Mouse (Mus musculus) myocyte (in vitro differentiated cells): ENCODE data around the gene Siglec1. TPM values are rescaled to one million over a fixed set of nuclear protein-coding genes. Genes with fewer than 3 reads are reported as not detected.

ENCODE experiments used
- H3K27me3 ChIP-seq: one replicate; pipeline ENCODE4 v1.6.1; 2011; ENCODE audit not compliant: control insufficient read depth, insufficient read depth, insufficient read length
- H3K36me3 ChIP-seq: one replicate; pipeline ENCODE4 v1.6.1; 2011; ENCODE audit not compliant: control insufficient read depth, insufficient read depth
- H3K4me2 ChIP-seq: one replicate; pipeline ENCODE4 v1.6.1; 2011; ENCODE audit warnings: low read depth, control low read depth
- H3K4me3 ChIP-seq: one replicate; pipeline ENCODE4 v1.5.1; 2011; ENCODE audit warnings: mild to moderate bottlenecking, control low read depth, moderate library complexity
- H3K79me2 ChIP-seq: one replicate; pipeline ENCODE4 v1.6.1; 2011; ENCODE audit not compliant: control insufficient read depth, insufficient read depth
- H3ac ChIP-seq: one replicate; pipeline ENCODE4 v1.6.1; 2011; ENCODE audit not compliant: control insufficient read depth, insufficient read length
- CEBPB ChIP-seq: IDR thresholded peaks from 2 replicates; pipeline ENCODE4 v1.6.1; 2011; ENCODE audit warnings: mild to moderate bottlenecking, moderate library complexity; ENCODE audit not compliant: poor library complexity, insufficient read depth, severe bottlenecking
- E2F4 ChIP-seq: IDR thresholded peaks from one replicate; pipeline ENCODE4 v1.6.1; 2011; ENCODE audit warnings: mild to moderate bottlenecking, control low read depth, moderate library complexity; ENCODE audit not compliant: insufficient read depth
- MAX ChIP-seq: IDR thresholded peaks from one replicate; pipeline ENCODE4 v1.6.1; 2011; ENCODE audit warnings: low read depth, mild to moderate bottlenecking, control low read depth
- MYOD1 ChIP-seq, 3 experiments: IDR thresholded peaks; one replicate each; pipeline ENCODE4 v1.6.1; 2011; ENCODE audit warnings: control low read depth in 2 of 3, low read depth in 2 of 3, mild to moderate bottlenecking in 2 of 3, moderate library complexity in 1 of 3; ENCODE audit not compliant: insufficient read length in 2 of 3, control insufficient read depth in 1 of 3
- MYOG ChIP-seq, 3 experiments: IDR thresholded peaks; one replicate each; pipeline ENCODE4 v1.6.1; 2011; ENCODE audit warnings: control low read depth in 2 of 3, low read depth in 2 of 3, mild to moderate bottlenecking in 2 of 3; ENCODE audit not compliant: insufficient read length in 2 of 3, control insufficient read depth in 1 of 3, insufficient read depth in 1 of 3
- POLR2A ChIP-seq: IDR thresholded peaks from one replicate; pipeline ENCODE4 v1.6.1; 2011; ENCODE audit warnings: low read depth, mild to moderate bottlenecking, control low read depth, moderate library complexity; ENCODE audit not compliant: insufficient read length
- POLR2AphosphoS2 ChIP-seq: IDR thresholded peaks from one replicate; pipeline ENCODE4 v1.6.1; 2011; ENCODE audit warnings: low read depth, control low read depth; ENCODE audit not compliant: insufficient read length
- REST ChIP-seq: IDR thresholded peaks from one replicate; pipeline ENCODE4 v1.6.1; 2011; ENCODE audit warnings: mild to moderate bottlenecking, control low read depth, moderate library complexity; ENCODE audit not compliant: insufficient read depth, insufficient read length
- SRF ChIP-seq: IDR thresholded peaks from one replicate; pipeline ENCODE4 v1.6.1; 2011; ENCODE audit warnings: low read depth; ENCODE audit not compliant: control insufficient read depth, insufficient read length
- TCF12 ChIP-seq: IDR thresholded peaks from one replicate; pipeline ENCODE4 v1.6.1; 2011; ENCODE audit warnings: mild to moderate bottlenecking, control low read depth; ENCODE audit not compliant: poor library complexity, insufficient read depth, severe bottlenecking
- TCF3 ChIP-seq: IDR thresholded peaks from one replicate; pipeline ENCODE4 v1.6.1; 2011; ENCODE audit warnings: low read depth, control low read depth; ENCODE audit not compliant: insufficient read length
- USF1 ChIP-seq: IDR thresholded peaks from one replicate; pipeline ENCODE4 v1.6.1; 2011; ENCODE audit warnings: low read depth, mild to moderate bottlenecking, control low read depth, moderate library complexity
- polyA plus RNA-seq: library from polyadenylated mRNA; unstranded; fragments of >200 nt; fragmentation: generic; extraction: Trizol; gene quantifications from one replicate; pipeline ENCODE4 v1.2.1, GENCODE M21; 2012; ENCODE audit warnings: missing spikeins

Siglec1 gene
- polyA plus RNA-seq, 1 experiment = not detected

GRCm38 (mm10) chr2:131104021-131104420 is 17.5 kb upstream of the Siglec1 start:
- TF ChIP-seq REST (no peak), POLR2A (no peak), POLR2AphosphoS2 (no peak), MYOD1 (IDR thresholded peaks at IDR 0.05; ENCODE audit: control insufficient read depth in 1 of 3, insufficient read length in 2 of 3, low read depth in 2 of 3) (no peak), E2F4 (no peak), TCF12 (no peak), USF1 (no peak)
- no peaks in the 10 kb centered on the region for H3K36me3 ChIP-seq
- no peak overlapping the region for H3ac ChIP-seq

GRCm38 (mm10) chr2:131101530-131101929 is 15.0 kb upstream of the Siglec1 start:
- H3K36me3 ChIP-seq = no peaks in the 10 kb centered on the region
- H3K79me2 ChIP-seq = no peaks in the 10 kb centered on the region
- no peaks in the 10 kb centered on the region for H3K27me3 ChIP-seq
- H3K4me3 ChIP-seq = no peak overlapping the region
- no peak overlapping the region for H3K4me2 ChIP-seq
- TF ChIP-seq POLR2AphosphoS2 (no peak), MAX (no peak), POLR2A (no peak), TCF3 (no peak), E2F4 (no peak), USF1 (no peak), MYOG (IDR thresholded peaks at IDR 0.05; ENCODE audit: control insufficient read depth in 1 of 3, insufficient read depth in 1 of 3, insufficient read length in 2 of 3, low read depth in 2 of 3) (no peak), TCF12 (no peak), MYOD1 (IDR thresholded peaks at IDR 0.05; ENCODE audit: control insufficient read depth in 1 of 3, insufficient read length in 2 of 3, low read depth in 2 of 3) (no peak), SRF (no peak)
- H3ac ChIP-seq = no peak overlapping the region

More at GRCm38 (mm10) chr2:131104021-131104420, 17.5 kb upstream of the Siglec1 start:
- no peaks in the 10 kb centered on the region for H3K79me2 ChIP-seq
- H3K4me2 ChIP-seq = no peak overlapping the region
- no peak overlapping the region for H3K4me3 ChIP-seq
- no peaks in the 10 kb centered on the region for H3K27me3 ChIP-seq

- H3K36me3 ChIP-seq = no peaks in the 10 kb centered on the region
- TF ChIP-seq REST (no peak), USF1 (no peak), POLR2A (peak; percentile 21)
- peak overlapping the region; percentile 81 for H3K4me2 ChIP-seq
- H3K79me2 ChIP-seq = no peaks in the 10 kb centered on the region
- H3K27me3 ChIP-seq = no peaks in the 10 kb centered on the region
- H3K4me3 ChIP-seq = peak overlapping the region; percentile 8
- no peak overlapping the region for H3ac ChIP-seq
These were observed 10.5 kb upstream of the Siglec1 start for GRCm38 (mm10) chr2:131097087-131097486.

- no peaks in the 10 kb centered on the region for H3K36me3 ChIP-seq
- H3ac ChIP-seq = peak overlapping the region; percentile 25
- no peak for TF ChIP-seq SRF
- no peak for TF ChIP-seq POLR2AphosphoS2
- TF ChIP-seq E2F4 = no peak
- peak in 1 of 3 experiments; percentile 75 for TF ChIP-seq MYOD1 (IDR thresholded peaks at IDR 0.05; ENCODE audit: control insufficient read depth in 1 of 3, insufficient read length in 2 of 3, low read depth in 2 of 3)
- no peak for TF ChIP-seq TCF3
- TF ChIP-seq MYOG (IDR thresholded peaks at IDR 0.05; ENCODE audit: control insufficient read depth in 1 of 3, insufficient read depth in 1 of 3, insufficient read length in 2 of 3, low read depth in 2 of 3) = peak in 1 of 3 experiments; percentile 69
- TF ChIP-seq CEBPB = no peak
- TF ChIP-seq POLR2A = peak; percentile 47
- no peak for TF ChIP-seq MAX
- TF ChIP-seq USF1 = no peak
- TF ChIP-seq TCF12 = no peak
- TF ChIP-seq REST = no peak
- H3K4me3 ChIP-seq = peak overlapping the region; percentile 8
- no peaks in the 10 kb centered on the region for H3K79me2 ChIP-seq
- H3K4me2 ChIP-seq = peak overlapping the region; percentile 81
- H3K27me3 ChIP-seq = no peaks in the 10 kb centered on the region
These were observed 9.7 kb upstream of the Siglec1 start for GRCm38 (mm10) chr2:131096101-131096795.

- Histone ChIP-seq H3K27me3 (no peaks in the 10 kb centered on the region), H3ac (no peak overlapping the region), H3K4me2 (no peak overlapping the region), H3K36me3 (no peaks in the 10 kb centered on the region), H3K4me3 (no peak overlapping the region), H3K79me2 (no peaks in the 10 kb centered on the region)
- TF ChIP-seq CEBPB = no peak
- TF ChIP-seq MYOG (IDR thresholded peaks at IDR 0.05; ENCODE audit: control insufficient read depth in 1 of 3, insufficient read depth in 1 of 3, insufficient read length in 2 of 3, low read depth in 2 of 3) = no peak
- TF ChIP-seq TCF3 = no peak
- TF ChIP-seq TCF12 = no peak
- TF ChIP-seq USF1 = no peak
- no peak for TF ChIP-seq REST
- no peak for TF ChIP-seq POLR2A
- no peak for TF ChIP-seq MAX
- no peak for TF ChIP-seq MYOD1 (IDR thresholded peaks at IDR 0.05; ENCODE audit: control insufficient read depth in 1 of 3, insufficient read length in 2 of 3, low read depth in 2 of 3)
- TF ChIP-seq POLR2AphosphoS2 = no peak
- TF ChIP-seq E2F4 = no peak
- TF ChIP-seq SRF = no peak
These were observed 8.3 kb upstream of the Siglec1 start for GRCm38 (mm10) chr2:131094823-131095222.
